Mouse (Mus musculus) cerebellum, postnatal 10 days (tissue): ENCODE results near the gene Vmn2r58.
"Not testable (repeated sequence)": the region's sequence is repeated elsewhere in the genome, so short reads cannot be mapped to it uniquely, and the experiment has no call there.

Source experiments
- DNase-seq, 2 experiments: peaks; one replicate each; pipeline ENCODE4 v3.0.0; 2021; ENCODE audit warnings: mixed read lengths in 2 of 2

Vmn2r58 gene

GRCm38 (mm10) chr7:41872612-41873011 is at the start of gene Vmn2r58:
TSS of gene Vmn2r58 (minus strand) at chr7:41872712.
- DNase-seq: not testable (repeated sequence)
